Mouse (Mus musculus): ENCODE measurements around the gene Hnrnpr. TPM values are rescaled to one million over a fixed set of nuclear protein-coding genes. Genes with fewer than 3 reads are reported as not detected.

The Hnrnpr gene
- total RNA-seq, 2 experiments from 2014 or later, result 87.1 to 103 TPM

GRCm38 (mm10) chr4:136383839-136384238, 73.1 kb downstream of the Hnrnpr start:
- no peak for DNase-seq (ENCODE audit: extremely low spot score in 1 of 2, low spot score in 1 of 2)

- no peak for DNase-seq (ENCODE audit: extremely low spot score in 1 of 2, low spot score in 1 of 2)
These were observed 76.5 kb downstream of the Hnrnpr start for GRCm38 (mm10) chr4:136387261-136387660.

- DNase-seq (ENCODE audit: extremely low spot score in 1 of 2, low spot score in 1 of 2), result no peak
These were observed 91.1 kb downstream of the Hnrnpr start for GRCm38 (mm10) chr4:136401806-136402205.

GRCm38 (mm10) chr4:136407831-136408230, 97.1 kb downstream of the Hnrnpr start:
- DNase-seq (ENCODE audit: extremely low spot score in 1 of 2, low spot score in 1 of 2), result no peak

Other genes starting within 250 kb of the Hnrnpr start
- gene Id3, start 167.4 kb upstream of the Hnrnpr start, total RNA-seq (2021), result 10 to 100 TPM; 51.7 to 62.5 TPM
- gene E2f2, start 138.5 kb upstream of the Hnrnpr start, total RNA-seq (2021), result 1 to 10 TPM in 1 of 2 experiments, under 1 TPM in 1; 0.59 to 1.2 TPM
- 1 to 10 TPM; 2.7 to 4.3 TPM for gene Asap3, start 104.6 kb upstream of the Hnrnpr start, total RNA-seq (2021)
- under 1 TPM in 1 of 2 experiments, not detected in 1; 0.52 TPM for gene Tcea3, start 63.2 kb upstream of the Hnrnpr start, total RNA-seq (2021)
- gene Zfp46, start 26.3 kb upstream of the Hnrnpr start, total RNA-seq (2021), result 10 to 100 TPM; 48.8 to 62.9 TPM
- gene Htr1d, start 112.6 kb downstream of the Hnrnpr start, total RNA-seq (2021), result under 1 TPM; 0.57 to 0.75 TPM
- gene 6030445D17Rik, start 151.3 kb downstream of the Hnrnpr start, total RNA-seq (2021), result under 1 TPM; 0.21 to 0.54 TPM
- 10 to 100 TPM; 82.8 to 88.1 TPM for gene Luzp1, start 158.8 kb downstream of the Hnrnpr start, total RNA-seq (2021)